Mouse (Mus musculus) erythroblast, adult 5-6 weeks (primary cell): ENCODE measurements around the gene Mgat4a. TPM values are rescaled to one million over a fixed set of nuclear protein-coding genes. Genes with fewer than 3 reads are reported as not detected.
"Not testable (repeated sequence)": the region's sequence is repeated elsewhere in the genome, so short reads cannot be mapped to it uniquely, and the experiment has no call there.

Source experiments
- ATAC-seq: replicated peaks from 2 replicates; pipeline ENCODE4 v1.8.0; 2016; ENCODE audit warnings: moderate number of reproducible peaks, mild to moderate bottlenecking, moderate TSS enrichment, inconsistent platforms; ENCODE audit not compliant: poor library complexity, low FRiP score, severe bottlenecking
- total RNA-seq, 2 experiments: library from RNA; stranded (forward) in 1 of 2; stranded (reverse) in 1 of 2; fragments of 150-400 nt in 1 of 2; fragments of 200-764, 138-1000 nt in 1 of 2; gene quantifications; 2 replicates each; pipeline versions ENCODE4 v1.2.3 to v1.2.4; 2015 to 2017; ENCODE audit warnings: low replicate concordance in 2 of 2

Gene Mgat4a
- total RNA-seq, 2 experiments from 2014 or later = 2.5 to 6.0 TPM

DNA sequence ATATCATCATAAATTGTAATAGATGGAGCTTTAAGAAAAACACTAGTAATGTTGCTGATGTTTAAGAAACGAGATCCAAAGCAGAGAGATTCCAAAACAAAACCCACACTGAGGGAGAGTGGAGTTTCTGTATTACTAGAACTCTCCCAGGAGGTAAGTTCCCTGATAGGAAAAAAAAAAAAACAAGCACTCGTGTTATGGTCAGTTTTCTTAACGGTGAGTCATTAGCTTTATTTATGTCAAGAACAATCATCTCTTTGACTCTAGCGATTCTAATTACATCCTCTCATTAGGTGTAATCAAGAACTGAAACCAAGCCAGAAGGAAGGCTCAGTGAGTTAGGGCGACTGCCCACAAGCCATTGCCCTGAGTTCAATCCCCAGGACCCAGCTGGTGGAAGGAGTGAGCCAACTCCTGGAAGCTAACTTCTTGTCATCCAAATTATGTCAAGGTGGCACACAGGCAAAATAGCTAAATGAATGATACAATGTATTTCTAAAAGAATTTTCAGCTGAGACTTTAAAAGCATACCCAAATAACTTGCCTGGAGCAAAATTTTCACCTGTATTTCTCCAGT, 6.2 kb downstream of the Mgat4a start:
- no peak for ATAC-seq

DNA sequence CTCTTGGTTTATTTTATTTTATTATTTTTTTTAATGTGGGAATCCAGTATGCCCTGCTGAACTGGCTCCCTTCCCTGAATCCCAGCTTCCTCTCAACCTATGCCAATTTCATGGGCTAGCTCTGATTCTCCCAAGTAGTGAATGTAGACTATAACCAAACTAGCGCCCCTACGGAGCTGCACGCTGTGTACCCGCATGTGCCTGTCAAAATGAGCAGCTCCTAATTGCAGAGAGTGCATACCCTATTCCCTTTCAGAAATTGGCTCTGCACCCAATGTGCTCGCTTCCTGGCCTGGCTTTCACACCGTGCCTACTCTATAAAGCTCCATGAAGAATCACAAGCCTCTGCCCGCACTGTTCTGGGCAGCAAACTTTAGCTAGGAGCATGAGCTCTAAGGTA, 7.6 kb downstream of the Mgat4a start:
- no peak for ATAC-seq

DNA sequence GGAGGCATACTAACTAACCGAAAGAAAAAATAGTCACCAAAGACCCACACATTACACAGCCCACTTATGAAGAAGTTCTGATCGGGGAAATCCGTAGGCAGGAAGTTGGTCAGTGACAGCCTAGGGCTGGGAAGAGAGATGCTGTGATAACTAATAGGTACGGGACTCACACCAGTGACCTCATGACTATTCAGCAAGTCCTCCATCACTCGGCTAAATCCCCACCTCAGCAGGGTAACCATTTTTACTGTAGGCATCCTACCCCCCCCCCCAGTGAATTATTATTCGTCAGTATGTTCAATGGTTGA, 8.3 kb downstream of the Mgat4a start:
- ATAC-seq = no peak

DNA sequence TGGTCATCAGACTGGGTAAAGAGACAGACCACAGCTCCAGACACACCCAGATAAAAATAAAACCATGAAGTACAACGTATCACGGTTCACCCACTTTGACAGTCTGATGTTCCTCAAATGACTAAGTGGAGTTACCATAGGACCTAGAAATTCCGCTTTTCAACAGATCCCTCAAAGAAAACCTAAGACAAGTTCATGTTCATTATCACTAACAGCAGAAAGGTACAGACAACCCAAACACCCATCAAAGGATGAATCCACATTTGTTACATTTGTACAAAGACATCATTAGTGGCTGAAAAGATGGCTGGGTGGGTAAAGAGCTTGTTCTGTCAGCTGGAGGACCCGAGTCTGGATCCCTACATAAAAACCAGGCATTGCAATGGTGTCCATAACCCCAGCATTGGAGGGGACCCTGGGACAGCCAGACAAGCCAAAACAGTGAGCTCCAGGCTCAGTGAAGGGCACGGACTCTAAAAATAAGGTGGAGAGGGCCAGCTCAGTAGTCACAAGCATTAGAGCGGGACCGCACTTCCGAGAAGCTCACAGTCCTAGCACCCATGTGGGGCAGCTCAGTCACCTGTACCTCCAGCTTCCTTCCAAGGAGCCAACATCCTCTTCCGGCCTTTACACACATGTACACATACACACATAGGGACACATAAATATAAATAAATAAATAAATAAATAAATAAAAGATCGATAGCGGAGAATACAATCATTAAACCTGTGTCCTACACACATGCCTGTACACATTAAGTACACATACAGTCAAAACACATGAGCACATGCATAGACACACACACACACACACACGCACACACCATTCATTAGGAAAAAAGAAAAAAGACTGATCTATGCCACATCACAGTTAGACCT, 8.9 kb downstream of the Mgat4a start:
- ATAC-seq = no peak

DNA sequence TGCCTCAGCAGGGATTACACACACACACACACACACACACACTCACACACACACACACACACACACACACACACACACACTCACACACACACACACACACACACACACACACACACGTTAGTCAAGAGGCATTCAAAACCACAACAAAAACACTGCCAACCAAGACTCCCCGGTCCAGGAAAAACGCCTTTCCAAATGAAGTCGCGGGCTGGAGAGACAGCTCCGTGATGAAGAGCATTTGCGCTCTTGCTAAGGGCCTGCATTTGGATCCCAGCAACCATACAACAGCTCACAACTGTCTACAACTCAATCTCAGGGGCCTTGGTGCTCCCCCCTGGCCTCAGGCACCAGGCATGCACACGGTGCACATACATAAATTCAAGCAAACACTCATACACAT, 10.8 kb downstream of the Mgat4a start:
- no peak for ATAC-seq

DNA sequence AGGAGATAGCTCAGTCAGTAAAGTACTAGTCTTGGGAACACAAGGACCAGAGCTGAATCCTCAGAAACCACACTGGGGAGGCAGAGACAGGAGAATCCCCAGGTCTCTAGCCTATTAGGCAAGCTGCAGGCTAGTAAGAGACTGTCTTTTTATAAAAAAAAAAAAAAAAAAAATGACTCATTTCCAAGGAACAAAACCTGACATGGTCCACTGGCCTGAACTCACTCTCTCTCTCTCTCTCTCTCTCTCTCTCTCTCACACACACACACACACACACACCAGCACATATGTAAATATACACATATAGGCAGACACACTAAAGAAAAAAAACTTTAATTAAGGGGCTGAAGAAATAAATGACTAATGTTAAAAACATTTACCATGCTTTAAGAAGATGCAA, 14.6 kb downstream of the Mgat4a start:
- ATAC-seq = no peak

DNA sequence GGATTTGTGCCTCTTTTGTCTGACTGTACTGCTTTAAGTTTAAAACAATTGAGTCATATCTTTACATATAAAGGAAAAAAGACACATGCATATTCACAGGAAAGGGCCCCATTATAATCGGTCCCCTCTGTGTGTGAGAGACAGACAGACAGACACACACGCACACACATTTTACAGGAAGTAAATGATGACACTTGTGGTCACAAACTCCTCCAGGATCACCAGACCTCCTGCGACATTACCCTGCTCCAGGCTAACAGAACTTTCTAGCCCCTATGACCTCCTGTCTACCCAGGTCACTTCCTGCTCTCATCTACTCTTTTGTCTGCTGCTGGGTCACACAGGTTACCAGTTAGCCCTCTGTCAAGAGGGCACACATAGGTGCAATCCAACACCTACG, 16.1 kb downstream of the Mgat4a start:
- ATAC-seq = no peak

DNA sequence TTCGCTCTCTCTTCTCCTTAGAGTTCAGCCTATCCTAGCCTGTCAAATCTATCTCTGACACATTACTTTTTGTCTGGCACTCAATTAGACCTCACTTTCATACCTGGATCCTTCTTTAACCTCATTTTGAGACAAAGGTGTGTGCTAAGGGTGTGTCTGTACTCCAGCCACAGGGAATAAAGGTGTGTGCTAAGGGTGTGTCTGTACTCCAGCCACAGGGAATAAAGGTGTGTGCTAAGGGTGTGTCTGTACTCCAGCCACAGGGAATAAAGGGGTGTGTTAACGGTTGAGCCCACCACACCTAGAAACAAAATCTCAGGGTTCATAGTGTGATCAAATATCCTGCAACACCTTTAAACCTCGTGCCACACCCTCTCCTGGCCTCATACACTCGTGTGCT, 16.7 kb downstream of the Mgat4a start:
- not testable (repeated sequence) for ATAC-seq

DNA sequence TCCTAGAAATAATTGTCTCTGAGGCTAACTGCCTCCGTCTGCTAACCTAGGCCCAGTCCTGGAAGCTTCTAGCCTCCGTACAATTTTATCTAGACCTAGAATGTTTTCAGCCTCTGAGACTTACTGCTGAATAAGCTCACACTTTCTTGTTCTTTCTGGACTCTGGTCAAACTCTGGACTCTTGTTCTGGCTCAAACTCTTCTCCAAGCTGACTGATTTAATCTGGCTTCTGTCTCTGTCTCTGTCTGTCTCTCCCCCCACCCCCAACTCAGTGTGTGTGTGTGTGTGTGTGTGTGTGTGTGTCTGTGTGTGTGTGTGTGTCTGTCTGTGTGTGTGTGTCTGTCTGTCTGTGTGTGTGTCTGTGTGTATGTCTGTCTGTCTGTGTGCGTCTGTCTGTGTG, 17.3 kb downstream of the Mgat4a start:
- ATAC-seq = not testable (repeated sequence)

DNA sequence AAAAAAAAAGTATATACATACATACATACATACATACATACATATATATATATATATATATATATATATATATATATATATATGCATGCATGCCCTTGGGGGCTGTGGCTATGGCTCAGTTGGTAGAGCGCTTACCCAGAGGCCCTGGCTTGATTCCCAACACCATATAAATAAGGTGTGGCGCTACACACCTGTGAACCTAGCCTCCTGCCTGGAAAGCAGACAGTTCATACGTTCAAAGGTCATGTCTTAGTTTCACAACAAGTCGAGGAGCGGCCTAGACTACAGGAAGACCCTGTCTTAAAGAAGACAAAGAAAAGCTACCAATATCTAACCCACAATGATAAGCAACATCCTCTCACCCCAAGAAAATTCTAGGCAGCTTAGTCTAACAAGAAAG, 18.7 kb downstream of the Mgat4a start:
- no peak for ATAC-seq

DNA sequence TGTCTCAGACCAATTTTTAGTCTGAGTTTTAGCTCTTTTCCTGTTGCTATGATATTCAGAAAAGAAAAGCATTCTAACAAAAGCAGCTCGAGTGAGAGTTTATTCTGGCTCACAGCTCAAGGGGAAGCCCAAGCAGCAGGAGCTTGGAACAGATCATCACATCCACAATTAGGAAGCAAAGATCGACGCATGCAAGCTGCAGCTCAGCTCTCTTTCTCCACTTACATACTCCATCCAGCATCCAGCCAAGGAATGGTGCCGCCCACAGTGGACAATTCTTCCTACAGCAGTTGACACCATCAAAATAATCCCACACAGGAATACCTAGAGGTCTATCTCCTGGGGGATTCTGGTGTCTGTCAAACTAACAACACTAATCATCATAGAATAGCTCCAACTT, 22.0 kb downstream of the Mgat4a start:
- no peak for ATAC-seq

DNA sequence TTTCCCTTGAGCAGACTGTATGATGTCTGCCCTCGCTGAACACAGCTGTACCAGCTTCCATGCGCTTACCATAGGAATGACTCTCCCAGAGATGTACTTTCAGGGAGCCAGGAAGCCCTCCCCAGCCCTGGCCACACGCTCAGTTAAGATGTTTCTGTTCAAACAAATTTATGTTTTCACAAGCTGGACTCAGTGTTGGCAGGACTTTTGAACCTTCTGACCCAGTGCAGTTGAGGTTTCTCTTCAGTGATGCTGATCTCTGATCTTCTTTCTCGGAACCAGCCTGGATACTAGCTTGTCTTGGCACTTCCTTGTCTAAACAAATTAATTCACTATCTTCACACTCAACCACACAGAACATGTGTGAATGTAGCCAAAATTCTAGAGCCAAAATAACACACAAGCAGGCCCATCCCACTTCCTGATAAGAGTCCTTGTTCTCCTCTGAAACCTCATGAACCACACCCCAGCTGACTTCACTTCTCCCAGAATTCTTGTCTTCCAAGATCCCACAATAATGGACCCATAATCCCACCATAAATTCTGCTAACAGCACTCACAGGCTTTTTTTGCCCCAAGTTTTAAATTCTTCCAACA, 22.6 kb downstream of the Mgat4a start:
- ATAC-seq = no peak

DNA sequence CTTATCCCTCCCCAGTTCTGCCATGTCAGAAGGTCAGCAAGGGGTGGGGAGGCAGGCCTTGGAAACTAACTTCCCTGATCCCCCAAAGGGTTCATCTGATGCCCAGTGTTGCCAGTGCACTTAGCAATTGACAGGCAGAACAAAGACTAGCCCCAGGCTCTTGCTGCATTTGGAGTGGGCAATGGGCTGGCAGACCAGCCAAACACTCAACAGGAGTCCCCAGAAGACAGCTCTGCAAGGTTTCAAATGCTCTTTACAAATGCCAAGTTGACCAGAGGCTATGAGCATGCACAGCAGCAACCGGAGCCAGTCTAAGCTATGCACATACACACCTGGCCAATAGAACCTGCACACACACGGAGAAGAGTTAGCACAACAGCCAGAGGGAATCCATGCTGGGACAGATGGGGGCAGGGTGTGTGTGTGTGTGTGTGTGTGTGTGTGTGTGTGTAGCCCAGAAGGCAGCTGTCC, 27.8 kb downstream of the Mgat4a start:
- no peak for ATAC-seq

DNA sequence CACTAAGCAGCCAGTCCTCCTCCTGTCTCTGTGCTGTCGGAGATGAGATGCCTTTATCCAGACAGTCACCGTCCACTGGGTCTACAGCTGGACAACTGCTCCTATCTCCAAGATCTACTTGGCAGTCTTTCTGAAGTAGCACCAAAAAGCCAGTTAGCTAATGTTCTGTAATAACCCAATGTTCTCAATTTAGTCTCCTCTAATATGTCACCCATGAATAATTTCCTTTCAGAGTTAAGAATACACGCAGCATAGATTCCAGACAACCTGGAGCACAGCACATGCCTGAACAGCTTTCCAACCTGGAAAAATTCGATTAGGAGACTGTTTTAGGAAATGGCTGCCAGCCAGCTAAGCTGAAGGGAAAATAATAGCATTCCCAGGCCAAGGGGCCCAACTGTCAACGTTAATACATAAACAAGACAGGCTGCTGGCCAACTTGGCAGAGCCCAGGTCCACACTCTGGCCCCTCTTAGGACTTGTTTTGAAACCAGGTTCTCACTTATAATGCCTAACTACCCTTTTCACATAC, 28.6 kb downstream of the Mgat4a start:
- ATAC-seq = no peak

DNA sequence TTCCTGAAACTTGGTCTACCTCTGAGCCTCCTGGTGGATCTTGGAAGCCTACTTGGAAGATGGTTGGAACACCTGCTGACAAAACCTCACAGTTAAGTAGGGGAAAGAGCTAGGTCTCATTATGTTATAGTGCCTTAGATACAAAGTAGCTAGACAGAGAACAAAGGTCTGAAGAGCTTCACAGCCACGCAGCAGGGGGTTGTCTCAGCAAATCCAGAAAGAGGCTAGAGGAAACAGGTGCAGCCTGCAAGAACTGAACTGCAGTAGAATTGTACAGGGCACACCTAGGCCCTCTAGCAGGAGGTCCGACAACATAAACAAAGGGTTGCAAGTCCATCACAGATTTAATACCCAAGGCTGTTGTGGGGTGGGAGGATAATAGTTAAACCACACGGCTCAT, 30.6 kb downstream of the Mgat4a start:
- ATAC-seq = no peak

DNA sequence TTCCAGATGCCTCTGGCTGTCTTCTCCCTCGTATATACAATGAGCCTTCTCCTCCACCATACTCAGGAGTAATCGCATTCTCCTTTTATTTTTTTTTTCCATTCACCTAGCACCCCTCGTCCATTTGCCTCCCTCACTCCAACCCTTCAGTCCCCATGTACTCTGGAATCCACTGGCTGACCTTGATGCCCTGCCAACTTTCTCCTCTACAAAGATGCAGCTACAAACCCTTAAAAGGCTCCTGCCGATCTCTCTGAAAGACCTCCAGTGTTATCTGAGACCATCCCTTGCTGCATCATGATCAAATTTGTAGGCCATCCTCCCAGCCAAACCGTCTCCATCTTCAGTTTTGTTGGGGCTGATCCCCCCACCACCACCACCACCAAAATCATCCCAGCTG, 31.4 kb downstream of the Mgat4a start:
- no peak for ATAC-seq

DNA sequence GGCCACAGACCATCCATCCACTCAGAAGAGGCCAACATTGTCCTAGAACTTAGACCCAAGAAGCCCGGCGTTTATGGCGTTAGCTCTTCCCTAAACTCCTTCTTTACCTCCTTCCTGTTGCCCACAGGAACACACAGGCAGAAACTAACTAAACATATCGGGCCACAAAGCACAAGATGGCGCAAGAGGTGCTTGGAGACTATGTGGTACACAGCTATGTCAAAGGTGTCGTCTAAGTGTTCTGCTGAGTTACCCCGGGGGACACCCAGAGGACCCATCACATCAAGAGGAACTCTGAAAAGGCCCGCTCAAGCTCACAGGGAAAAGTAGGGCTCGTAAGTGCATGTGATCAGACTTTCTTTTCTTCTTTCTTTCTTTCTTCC, 35.5 kb downstream of the Mgat4a start:
- no peak for ATAC-seq

DNA sequence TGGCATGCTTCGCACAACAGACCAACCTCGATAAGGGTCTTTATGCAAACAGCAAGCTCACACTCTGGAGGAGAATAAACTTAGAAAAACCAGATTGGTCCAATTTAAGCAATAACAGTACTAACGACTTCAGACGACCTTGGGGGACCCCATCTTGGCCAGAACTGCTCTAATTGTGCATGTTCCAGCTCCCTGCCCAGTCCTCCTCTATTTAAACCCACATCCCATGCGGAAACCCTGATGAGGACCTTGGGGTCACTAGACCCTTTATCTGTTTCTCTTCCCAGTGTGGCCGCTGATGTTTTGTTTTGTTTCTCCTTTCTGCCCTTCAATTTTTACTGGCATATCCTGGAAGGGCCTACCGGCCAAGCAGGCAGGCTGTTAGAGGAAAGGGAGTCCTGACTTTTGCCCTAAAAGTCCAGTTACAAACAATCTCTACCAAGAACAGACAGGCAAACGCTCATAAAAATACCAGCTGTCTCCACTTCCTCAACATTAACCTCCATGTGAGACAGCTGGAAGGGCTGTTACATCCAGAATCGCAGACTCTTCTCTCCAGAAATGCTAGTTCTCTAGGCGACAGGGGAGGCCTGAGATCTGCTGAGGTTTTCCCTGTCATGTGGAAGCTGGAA, 36.0 kb downstream of the Mgat4a start:
- no peak for ATAC-seq

DNA sequence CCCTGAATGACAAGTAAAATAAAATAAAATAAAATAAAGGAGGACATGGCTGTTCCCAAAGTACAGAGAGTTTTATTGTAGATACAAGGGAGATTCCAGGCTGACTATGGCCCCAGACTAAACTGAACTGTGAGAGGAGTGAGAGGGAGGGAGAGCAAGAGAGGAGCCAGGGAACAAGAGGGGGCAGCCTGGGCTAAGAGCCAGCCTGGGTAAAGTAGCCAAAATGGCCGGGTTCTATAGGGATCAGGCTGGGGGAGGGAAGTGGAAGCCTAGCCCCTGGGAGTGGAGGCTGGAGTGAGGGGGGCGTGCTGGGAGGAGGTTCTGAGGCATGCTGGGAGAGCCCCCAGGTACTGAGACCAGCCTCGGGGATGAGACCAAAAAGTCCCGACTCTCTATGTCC, 37.2 kb downstream of the Mgat4a start:
- no peak for ATAC-seq

DNA sequence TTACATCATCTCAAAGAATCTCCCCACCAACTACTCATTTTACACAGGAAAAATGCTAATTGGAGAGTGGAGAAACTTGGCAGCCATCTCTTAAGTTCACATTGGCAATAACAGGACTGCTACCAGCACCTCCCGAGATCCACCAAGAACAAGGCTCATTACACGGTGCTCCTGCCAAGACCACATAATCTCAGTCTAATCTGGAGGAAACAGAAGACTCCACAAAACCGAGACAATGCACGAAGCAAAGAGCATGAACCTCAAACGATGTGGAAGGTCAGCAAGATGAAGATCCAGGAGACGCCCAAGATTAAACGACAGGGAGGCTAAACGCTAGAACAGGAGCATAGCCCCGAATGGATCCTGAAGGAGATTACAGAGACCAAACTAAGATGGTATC, 38.5 kb downstream of the Mgat4a start:
- ATAC-seq = no peak

DNA sequence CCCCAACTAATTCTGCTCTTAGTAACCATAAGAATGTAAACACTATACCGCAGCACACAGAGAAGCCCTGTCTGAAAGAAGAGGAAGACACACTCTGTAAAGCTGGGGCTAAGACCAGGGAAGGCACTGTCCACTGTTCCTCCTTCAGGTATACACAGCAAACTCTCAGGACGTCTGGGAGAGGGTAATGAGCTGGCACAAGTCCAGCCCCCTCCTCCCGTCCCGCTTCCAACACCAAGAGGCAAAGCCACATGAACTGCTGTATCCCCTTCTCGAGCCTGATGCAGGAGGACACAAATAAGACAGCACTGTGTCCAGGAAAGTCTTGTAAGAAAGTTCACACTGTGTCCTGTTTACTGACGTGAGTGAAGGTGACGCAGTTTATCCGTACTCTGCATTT, 40.1 kb downstream of the Mgat4a start:
- ATAC-seq = no peak
